Mouse (Mus musculus): ENCODE results near the gene Pkd2. TPM values are rescaled to one million over a fixed set of nuclear protein-coding genes. Genes with fewer than 3 reads are reported as not detected.
"Not testable (repeated sequence)": the region's sequence is repeated elsewhere in the genome, so short reads cannot be mapped to it uniquely, and the experiment has no call there.

Gene Pkd2
- total RNA-seq (2015; ENCODE audit: low replicate concordance): not detected in 2 replicates
- 0.90 and 1.2 TPM in 2 replicates for total RNA-seq (2017; ENCODE audit: low replicate concordance)

- no peak for ATAC-seq (replicated peaks; ENCODE audit: low FRiP score, poor library complexity, severe bottlenecking)
Observed at GRCm38 (mm10) chr5:104458832-104459705, at the start of gene Pkd2. Gene Pkd2, plus strand, starts transcription at chr5:104459450.

- no peak for ATAC-seq (replicated peaks; ENCODE audit: low FRiP score, poor library complexity, severe bottlenecking)
Observed at GRCm38 (mm10) chr5:104415999-104416398, 43.3 kb upstream of the Pkd2 start.

GRCm38 (mm10) chr5:104417028-104417427 lies 42.2 kb upstream of the Pkd2 start:
- ATAC-seq (replicated peaks; ENCODE audit: low FRiP score, poor library complexity, severe bottlenecking): no peak

GRCm38 (mm10) chr5:104417721-104418120 lies 41.5 kb upstream of the Pkd2 start:
- ATAC-seq (replicated peaks; ENCODE audit: low FRiP score, poor library complexity, severe bottlenecking): no peak

- ATAC-seq (replicated peaks; ENCODE audit: low FRiP score, poor library complexity, severe bottlenecking): no peak
Observed at GRCm38 (mm10) chr5:104422039-104422438, 37.2 kb upstream of the Pkd2 start.

GRCm38 (mm10) chr5:104423861-104424260 lies 35.4 kb upstream of the Pkd2 start:
- no peak for ATAC-seq (replicated peaks; ENCODE audit: low FRiP score, poor library complexity, severe bottlenecking)

- no peak for ATAC-seq (replicated peaks; ENCODE audit: low FRiP score, poor library complexity, severe bottlenecking)
Observed at GRCm38 (mm10) chr5:104425949-104426348, 33.3 kb upstream of the Pkd2 start.

- ATAC-seq (replicated peaks; ENCODE audit: low FRiP score, poor library complexity, severe bottlenecking): no peak
Observed at GRCm38 (mm10) chr5:104432886-104433285, 26.4 kb upstream of the Pkd2 start.

- no peak for ATAC-seq (replicated peaks; ENCODE audit: low FRiP score, poor library complexity, severe bottlenecking)
Observed at GRCm38 (mm10) chr5:104433968-104434565, 25.2 kb upstream of the Pkd2 start.

- no peak for ATAC-seq (replicated peaks; ENCODE audit: low FRiP score, poor library complexity, severe bottlenecking)
Observed at GRCm38 (mm10) chr5:104434835-104435301, 24.4 kb upstream of the Pkd2 start, which contains the start of gene Spp1. Gene Spp1, plus strand, starts transcription at chr5:104435118.

- no peak for ATAC-seq (replicated peaks; ENCODE audit: low FRiP score, poor library complexity, severe bottlenecking)
Observed at GRCm38 (mm10) chr5:104436406-104437076, 22.7 kb upstream of the Pkd2 start.

- ATAC-seq (replicated peaks; ENCODE audit: low FRiP score, poor library complexity, severe bottlenecking): no peak
Observed at GRCm38 (mm10) chr5:104442396-104442795, 16.9 kb upstream of the Pkd2 start.

GRCm38 (mm10) chr5:104442850-104443249 lies 16.4 kb upstream of the Pkd2 start:
- no peak for ATAC-seq (replicated peaks; ENCODE audit: low FRiP score, poor library complexity, severe bottlenecking)

- no peak for ATAC-seq (replicated peaks; ENCODE audit: low FRiP score, poor library complexity, severe bottlenecking)
Observed at GRCm38 (mm10) chr5:104446156-104446555, 13.1 kb upstream of the Pkd2 start.

GRCm38 (mm10) chr5:104448346-104448745 lies 10.9 kb upstream of the Pkd2 start:
- ATAC-seq (replicated peaks; ENCODE audit: low FRiP score, poor library complexity, severe bottlenecking): not testable (repeated sequence)

GRCm38 (mm10) chr5:104449491-104449890 lies 9.8 kb upstream of the Pkd2 start:
- no peak for ATAC-seq (replicated peaks; ENCODE audit: low FRiP score, poor library complexity, severe bottlenecking)

- no peak for ATAC-seq (replicated peaks; ENCODE audit: low FRiP score, poor library complexity, severe bottlenecking)
Observed at GRCm38 (mm10) chr5:104453075-104453474, 6.2 kb upstream of the Pkd2 start.

GRCm38 (mm10) chr5:104454564-104454963 lies 4.7 kb upstream of the Pkd2 start:
- no peak for ATAC-seq (replicated peaks; ENCODE audit: low FRiP score, poor library complexity, severe bottlenecking)

GRCm38 (mm10) chr5:104459706-104460455 lies 631 bp downstream of the Pkd2 start:
- no peak for ATAC-seq (replicated peaks; ENCODE audit: low FRiP score, poor library complexity, severe bottlenecking)

- no peak for ATAC-seq (replicated peaks; ENCODE audit: low FRiP score, poor library complexity, severe bottlenecking)
Observed at GRCm38 (mm10) chr5:104460456-104460838, 1.2 kb downstream of the Pkd2 start.

All from erythroid progenitor cell, adult 5-6 weeks (primary cell).